Mouse (Mus musculus): Measurements from ENCODE around the gene Pde4d.

- TF ChIP-seq GATA1 (IDR thresholded peaks at IDR 0.05; ENCODE audit: low read depth, low read length) (no peak), CTCF (IDR thresholded peaks at IDR 0.05 in 2 of 3, conservative IDR thresholded peaks at IDR 0.05 in 1 of 3; ENCODE audit: control insufficient read depth in 1 of 3, insufficient read depth in 1 of 3, low read depth in 2 of 3, low read length in 3 of 3, poor library complexity in 1 of 3, severe bottlenecking in 1 of 3) (peak; percentile 75 to 94 (median 91)), EP300 (IDR thresholded peaks at IDR 0.05; ENCODE audit: low read depth in 1 of 2, low read length in 2 of 2) (no peak), POLR2A (IDR thresholded peaks at IDR 0.05; ENCODE audit: control insufficient read depth in 1 of 2, insufficient read depth in 1 of 2, low read depth in 1 of 2, low read length in 2 of 2, poor library complexity in 1 of 2) (no peak), MYC (IDR thresholded peaks at IDR 0.05; ENCODE audit: low read depth, low read length) (no peak), POLR2AphosphoS2 (IDR thresholded peaks at IDR 0.05; ENCODE audit: low read length) (no peak), ETS1 (IDR thresholded peaks at IDR 0.05; ENCODE audit: low read depth, low read length) (no peak), ZMIZ1 (IDR thresholded peaks at IDR 0.05; ENCODE audit: low read depth, low read length) (no peak), TAL1 (IDR thresholded peaks at IDR 0.05; ENCODE audit: low read length) (no peak)
Measured at GRCm38 (mm10) chr13:109210403-109210802, 760.7 kb downstream of the Pde4d start.

All from MEL (cell line).